Mouse (Mus musculus) cortical plate, adult 2 months (tissue): ENCODE results near the gene Gm17387.
"Not testable (repeated sequence)": the region's sequence is repeated elsewhere in the genome, so short reads cannot be mapped to it uniquely, and the experiment has no call there.

Experiments
- CTCF ChIP-seq: fragments of 200-500 bp; IDR thresholded peaks from 2 replicates; pipeline ENCODE4 v1.5.1; 2011; ENCODE audit warnings: mild to moderate bottlenecking, control low read depth, low read length; ENCODE audit not compliant: insufficient read depth; ENCODE audit errors: extremely low read depth
- POLR2A ChIP-seq: fragments of 200-500 bp; IDR thresholded peaks from 2 replicates; pipeline ENCODE4 v1.6.1; 2011; ENCODE audit warnings: mild to moderate bottlenecking, low read length, control low read depth; ENCODE audit not compliant: insufficient read depth; ENCODE audit errors: extremely low read depth

- not testable (repeated sequence) for TF ChIP-seq CTCF, POLR2A
These were observed 11.1 kb upstream of the Gm17387 start, which contains the start of gene Ifitm6 for GRCm38 (mm10) chr7:141017824-141018223.
